Mouse (Mus musculus): ENCODE measurements at regions not wholly inside any gene's neighbourhood (a gene's known extent, or its start where the extent isn't known, plus 50 kb on each side); places are given as distances from the start of the nearest gene placed in this dataset.

GRCm38 (mm10) chr17:83078601-83079360 lies 136.3 kb upstream of the Pkdcc start:
- TF ChIP-seq POLR2A (IDR thresholded peaks at IDR 0.05; ENCODE audit: extremely low read depth, insufficient read depth, low read length): no peak
- TF ChIP-seq CTCF (IDR thresholded peaks at IDR 0.05; ENCODE audit: extremely low read depth, insufficient read depth, low read length): no peak

All from cortical plate, adult 2 months (tissue).